Mouse (Mus musculus) activated CD4-positive, CD25-positive, alpha-beta regulatory T cell, adult 4 months (primary cell): Measurements from ENCODE around the gene Zfp142. TPM values are rescaled to one million over a fixed set of nuclear protein-coding genes. Genes with fewer than 3 reads are reported as not detected.

Source experiments
- polyA plus RNA-seq, 2 experiments: library from polyadenylated mRNA; unstranded; fragments of 100-300 nt; shearing (Covaris generic); gene quantifications; one replicate each; pipeline ENCODE4 v1.2.1; 2017

The Zfp142 gene
- polyA plus RNA-seq, 2 experiments from 2014 or later, result 7.0 to 12.6 TPM

Other genes with a start within 250 kb of the Zfp142 start
- not detected for gene Catip, start 226.1 kb downstream of the Zfp142 start, polyA plus RNA-seq
- gene Slc11a1, start 213.1 kb downstream of the Zfp142 start, polyA plus RNA-seq, result under 1 TPM; 0.42 to 0.97 TPM
- gene Ctdsp1, start 196.7 kb downstream of the Zfp142 start, polyA plus RNA-seq, result 10 to 100 TPM; 29.9 to 31.9 TPM
- under 1 TPM in 1 of 2 experiments, not detected in 1; 0.13 TPM for gene Vil1, start 178.9 kb downstream of the Zfp142 start, polyA plus RNA-seq
- 10 to 100 TPM; 52.3 to 57.8 TPM for gene Cnot9, start 82.2 kb downstream of the Zfp142 start, polyA plus RNA-seq
- 1 to 10 TPM; 1.0 to 1.6 TPM for gene Plcd4, start 45.4 kb downstream of the Zfp142 start, polyA plus RNA-seq
- gene Usp37, start 44.0 kb downstream of the Zfp142 start, polyA plus RNA-seq, result 10 to 100 TPM; 19.6 to 27.0 TPM
- 10 to 100 TPM; 11.1 to 13.4 TPM for gene Bcs1l, start within 50 bp of the Zfp142 start, polyA plus RNA-seq
- gene Rnf25, start 13.2 kb upstream of the Zfp142 start, polyA plus RNA-seq, result 10 to 100 TPM; 15.6 to 18.1 TPM
- gene Stk36, start 13.2 kb upstream of the Zfp142 start, polyA plus RNA-seq, result under 1 TPM in 1 of 2 experiments, not detected in 1; 0.32 TPM
- 10 to 100 TPM; 11.5 to 14.8 TPM for gene Ttll4, start 73.5 kb upstream of the Zfp142 start, polyA plus RNA-seq
- under 1 TPM in 1 of 2 experiments, not detected in 1; 0.33 TPM for gene Cyp27a1, start 125.3 kb upstream of the Zfp142 start, polyA plus RNA-seq
- not detected for gene Prkag3, start 161.0 kb upstream of the Zfp142 start, polyA plus RNA-seq
- not detected for gene Wnt6, start 183.6 kb upstream of the Zfp142 start, polyA plus RNA-seq
- gene Wnt10a, start 203.3 kb upstream of the Zfp142 start, polyA plus RNA-seq, result under 1 TPM in 1 of 2 experiments, not detected in 1; 0.53 TPM